Mouse (Mus musculus) neural tube, embryonic 12.5 days (tissue): ENCODE measurements at regions not wholly inside any gene's neighbourhood (a gene's known extent, or its start where the extent isn't known, plus 50 kb on each side); places are given as distances from the start of the nearest gene placed in this dataset.

Experiments used
- ATAC-seq: fragments of 200-750 bp; cut with Nextera tagmentation; 2 replicates; pipeline ENCODE4 v1.8.0; 2017; ENCODE audit warnings: low read depth, mild to moderate bottlenecking, moderate TSS enrichment, moderate library complexity; ENCODE audit not compliant: low FRiP score
- H3K27ac ChIP-seq: fragments of 300-500 bp; sonication (generic); 2 replicates; pipeline ENCODE4 v1.5.1; 2016
- H3K27me3 ChIP-seq: fragments of 300-500 bp; sonication (generic); replicated peaks from 2 replicates; pipeline ENCODE4 v1.6.1; 2016; ENCODE audit warnings: mild to moderate bottlenecking
- H3K36me3 ChIP-seq: fragments of 300-500 bp; sonication (generic); 2 replicates; pipeline ENCODE4 v1.6.1; 2016; ENCODE audit warnings: mild to moderate bottlenecking
- H3K4me1 ChIP-seq: fragments of 300-500 bp; sonication (generic); 2 replicates; pipeline ENCODE4 v1.6.1; 2016
- H3K4me2 ChIP-seq: fragments of 300-500 bp; sonication (generic); replicated peaks from 2 replicates; pipeline ENCODE4 v1.6.1; 2016; ENCODE audit warnings: mild to moderate bottlenecking
- H3K4me3 ChIP-seq: fragments of 300-500 bp; sonication (generic); 2 replicates; pipeline ENCODE4 v1.5.1; 2016
- H3K9ac ChIP-seq: fragments of 300-500 bp; sonication (generic); 2 replicates; pipeline ENCODE4 v1.6.1; 2016; ENCODE audit warnings: mild to moderate bottlenecking
- H3K9me3 ChIP-seq: fragments of 300-500 bp; sonication (generic); 2 replicates; pipeline ENCODE4 v1.6.1; 2016; ENCODE audit warnings: mild to moderate bottlenecking
- WGBS: fragments of 180-500 bp; shearing (Covaris S2); methylation state at CpG from one replicate; pipeline ENCODE4 v1.1.7; 2016; 5-methylcytosine and 5-hydroxymethylcytosine counted together
- microRNA counts: library from miRNA; unstranded; fragments of <30 nt; microRNA quantifications from one replicate; lab custom pipeline; 2017
- microRNA-seq: library from miRNA; unstranded; fragments of <30 nt; microRNA quantifications from one replicate; pipeline ENCODE4, GENCODE M21; 2017

DNA sequence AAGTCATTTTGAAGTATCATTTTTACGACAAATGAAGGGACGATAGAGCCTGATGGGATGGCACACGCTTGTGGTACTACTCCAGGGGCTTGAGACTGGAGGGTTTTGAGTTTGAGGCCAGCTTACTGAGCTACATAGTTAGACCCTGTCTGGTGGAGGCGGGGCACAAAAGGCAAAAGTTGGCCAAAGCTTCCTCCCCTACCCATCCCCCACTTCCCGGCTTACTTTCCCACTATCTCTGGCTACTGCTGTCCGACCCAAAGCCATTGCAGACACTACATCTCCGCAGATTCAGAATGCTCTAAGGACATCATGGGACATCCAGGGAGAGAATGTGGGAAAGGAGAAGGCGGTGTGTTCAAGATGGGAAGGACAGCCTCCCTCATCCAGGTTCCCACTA lies 493.1 kb downstream of the Prss52 start:
- 65% methylated on average over 8 of the region's 8 CpGs for WGBS
- Histone ChIP-seq H3K9me3 (no peaks in the 10 kb centered on the region), H3K4me3 (no peak overlapping the region), H3K36me3 (no peaks in the 10 kb centered on the region), H3K4me2 (no peak overlapping the region), H3K27me3 (no peaks in the 10 kb centered on the region), H3K27ac (no peak overlapping the region), H3K9ac (no peak overlapping the region), H3K4me1 (peaks cover 22% of the 10 kb centered on the region)
- ATAC-seq = no peak

MicroRNAs encoded in the stretch of these regions (microRNA counts, 519-probe panel; counts per million panel counts)
- 7,241 counts per million, percentile 95 among the panel's probes with 10 or more counts for microRNA mmu-miR-124 (lab: Ali Mortazavi, UCI)

Small RNAs in the stretch of these regions (microRNA-seq; reads per million reads assigned to microRNA genes)
- 1.7 reads per million for gene Mir124a-1
- 31.7 reads per million, percentile 36 among the genes with 10 or more reads in this experiment for gene Mir3078
